28 mouse cellular contexts compared by ENCODE assay signal in genomic region chr2:10126122-10126521, GRCm38 (mm10). TPM values are rescaled to one million over a fixed set of nuclear protein-coding genes. Genes with fewer than 3 reads are reported as not detected.
A peak's percentile ranks its signal among the peaks of the same experiment; 100 is the strongest.
DNase-seq lines count a peak whose midpoint lies in the region; ATAC-seq and TF ChIP-seq lines count a peak whose summit lies in the region.
"Had no signal": no experiment of that assay in that cellular context is flagged by ENCODE, and none has a peak within 500 bp of the region (broad histone marks: within the 10 kb centered on the region; RNA-seq: fewer than 3 reads in every experiment).

No protein-coding gene starts in this region.

- H3K27ac ChIP-seq in liver, embryonic 11.5 days (ENCODE audit: low read depth, low read length) = no peak overlapping the region
- no peak overlapping the region for H3K27ac ChIP-seq in liver, embryonic 12.5 days
- peak overlapping the region; percentile 41; the same call in 1 of the 2 replicates for H3K27ac ChIP-seq in liver, embryonic 15.5 days (replicated peaks)
- H3K27ac ChIP-seq in layer of hippocampus, adult 2 months = no peak overlapping the region
- H3K27ac ChIP-seq in forebrain, embryonic 14.5 days (ENCODE audit: low read depth, low read length) = no peak overlapping the region
- H3K27ac ChIP-seq: embryonic facial prominence, embryonic 10.5 days; embryonic facial prominence, embryonic 13.5 days; forebrain, embryonic 12.5 days; hindbrain, embryonic 12.5 days; hindbrain, embryonic 15.5 days had no signal

- no peaks in the 10 kb centered on the region for H3K9me3 ChIP-seq in liver, embryonic 11.5 days (ENCODE audit: control insufficient read depth, low read length)
- H3K9me3 ChIP-seq in liver, embryonic 12.5 days (replicated peaks) = no peaks in the 10 kb centered on the region
- no peaks in the 10 kb centered on the region for H3K9me3 ChIP-seq in liver, embryonic 15.5 days (replicated peaks)
- H3K9me3 ChIP-seq in forebrain, embryonic 14.5 days (replicated peaks; ENCODE audit: control insufficient read depth, low read length) = no peaks in the 10 kb centered on the region
- H3K9me3 ChIP-seq: embryonic facial prominence, embryonic 10.5 days; embryonic facial prominence, embryonic 13.5 days; forebrain, embryonic 12.5 days; hindbrain, embryonic 12.5 days; hindbrain, embryonic 15.5 days had no signal

- no peak overlapping the region for H3K9ac ChIP-seq in liver, embryonic 11.5 days (ENCODE audit: low read depth, low read length)
- H3K9ac ChIP-seq in liver, embryonic 12.5 days = no peak overlapping the region
- H3K9ac ChIP-seq in liver, embryonic 15.5 days = no peak overlapping the region
- no peak overlapping the region for H3K9ac ChIP-seq in forebrain, embryonic 14.5 days (ENCODE audit: low read length)
- H3K9ac ChIP-seq: embryonic facial prominence, embryonic 13.5 days; forebrain, embryonic 12.5 days; hindbrain, embryonic 12.5 days; hindbrain, embryonic 15.5 days had no signal

- H3K4me1 ChIP-seq in liver, embryonic 11.5 days (replicated peaks; ENCODE audit: control insufficient read depth, insufficient read depth, low read length) = no peaks in the 10 kb centered on the region
- H3K4me1 ChIP-seq in liver, embryonic 12.5 days = no peaks in the 10 kb centered on the region
- peaks cover 4% of the 10 kb centered on the region; the same call in 1 of the 2 replicates for H3K4me1 ChIP-seq in liver, embryonic 15.5 days (replicated peaks)
- no peaks in the 10 kb centered on the region for H3K4me1 ChIP-seq in forebrain, embryonic 14.5 days (ENCODE audit: control insufficient read depth, insufficient read depth, low read length)
- H3K4me1 ChIP-seq: embryonic facial prominence, embryonic 10.5 days; embryonic facial prominence, embryonic 13.5 days; forebrain, embryonic 12.5 days; hindbrain, embryonic 12.5 days; hindbrain, embryonic 15.5 days had no signal

- 85% methylated on average over 4 of the region's 4 CpGs for WGBS in liver, embryonic 11.5 days
- 64% methylated on average over 4 of the region's 4 CpGs for WGBS in liver, embryonic 12.5 days (ENCODE audit: insufficient replicate concordance)
- 51% methylated on average over 4 of the region's 4 CpGs for WGBS in liver, embryonic 15.5 days (ENCODE audit: insufficient replicate concordance)
- 90% methylated on average over 4 of the region's 4 CpGs for WGBS in forebrain, embryonic 14.5 days

- H3K36me3 ChIP-seq in liver, embryonic 11.5 days (ENCODE audit: control insufficient read depth, insufficient read depth, low read length) = no peaks in the 10 kb centered on the region
- H3K36me3 ChIP-seq in liver, embryonic 12.5 days = no peaks in the 10 kb centered on the region
- 0 out of 2 replicates have a peak, but pooled peaks cover 4% of the 10 kb centered on the region for H3K36me3 ChIP-seq in liver, embryonic 15.5 days (replicated peaks)
- H3K36me3 ChIP-seq in forebrain, embryonic 14.5 days (ENCODE audit: control insufficient read depth, insufficient read depth, low read length) = no peaks in the 10 kb centered on the region
- H3K36me3 ChIP-seq: embryonic facial prominence, embryonic 10.5 days; embryonic facial prominence, embryonic 13.5 days; forebrain, embryonic 12.5 days; hindbrain, embryonic 12.5 days; hindbrain, embryonic 15.5 days had no signal

- no peak overlapping the region for H3K4me3 ChIP-seq in liver, embryonic 11.5 days (ENCODE audit: low read depth, low read length)
- no peak overlapping the region for H3K4me3 ChIP-seq in liver, embryonic 12.5 days
- no peak overlapping the region for H3K4me3 ChIP-seq in liver, embryonic 15.5 days (replicated peaks)
- no peak overlapping the region for H3K4me3 ChIP-seq in layer of hippocampus, adult 2 months
- no peak overlapping the region for H3K4me3 ChIP-seq in forebrain, embryonic 14.5 days (ENCODE audit: low read depth, low read length)
- H3K4me3 ChIP-seq: embryonic facial prominence, embryonic 10.5 days; embryonic facial prominence, embryonic 13.5 days; erythroblast, embryonic 14.5 days; forebrain, embryonic 12.5 days; hindbrain, embryonic 12.5 days; hindbrain, embryonic 15.5 days had no signal

- no peaks in the 10 kb centered on the region for H3K27me3 ChIP-seq in liver, embryonic 11.5 days (replicated peaks; ENCODE audit: control insufficient read depth, insufficient read depth, low read length)
- no peaks in the 10 kb centered on the region for H3K27me3 ChIP-seq in liver, embryonic 12.5 days (replicated peaks)
- no peaks in the 10 kb centered on the region for H3K27me3 ChIP-seq in liver, embryonic 15.5 days
- no peaks in the 10 kb centered on the region for H3K27me3 ChIP-seq in forebrain, embryonic 14.5 days (replicated peaks; ENCODE audit: control insufficient read depth, insufficient read depth, low read length)
- H3K27me3 ChIP-seq: embryonic facial prominence, embryonic 13.5 days; forebrain, embryonic 12.5 days; hindbrain, embryonic 12.5 days; hindbrain, embryonic 15.5 days had no signal

- no peak for DNase-seq in liver, embryonic 11.5 days (ENCODE audit: low spot score)
- no peak for DNase-seq in layer of hippocampus, adult 2 months (ENCODE audit: low spot score in 2 of 2)
- no peak for DNase-seq in forebrain, embryonic 14.5 days (ENCODE audit: low spot score)
- no peak for DNase-seq in testis, postnatal 14 days (ENCODE audit: low spot score)
- DNase-seq: adrenal gland, adult 2 months; adrenal gland, postnatal 14 days; cerebellum, adult 11 months; cerebellum, adult 2 months; cerebellum, adult 9-11 months; cerebellum, postnatal 36 days; embryo, embryonic 11 days; gastrocnemius, postnatal 10 days; gastrocnemius, postnatal 36 days; heart, adult 11 months had no signal

- peak overlapping the region; percentile 44 for H3K4me2 ChIP-seq in liver, embryonic 11.5 days
- H3K4me2 ChIP-seq in liver, embryonic 12.5 days = peak overlapping the region; percentile 39
- peak overlapping the region; percentile 31 for H3K4me2 ChIP-seq in liver, embryonic 15.5 days
- no peak overlapping the region for H3K4me2 ChIP-seq in forebrain, embryonic 14.5 days (ENCODE audit: low read length)
- H3K4me2 ChIP-seq: embryonic facial prominence, embryonic 13.5 days; forebrain, embryonic 12.5 days; heart, embryonic 11.5 days; hindbrain, embryonic 12.5 days; hindbrain, embryonic 15.5 days had no signal

- ATAC-seq in liver, embryonic 11.5 days (replicated peaks; ENCODE audit: low FRiP score) = no peak
- no peak for ATAC-seq in liver, embryonic 12.5 days
- ATAC-seq in liver, embryonic 15.5 days (ENCODE audit: insufficient read depth) = peak; percentile 55
- ATAC-seq in forebrain, embryonic 14.5 days = no peak
- ATAC-seq: CD4-positive, CD25-positive, alpha-beta regulatory T cell, adult 4 months; forebrain, embryonic 16.5 days had no signal

- TF ChIP-seq CTCF in layer of hippocampus, adult 2 months (conservative IDR thresholded peaks at IDR 0.05) = no peak

RNA-seq across cellular contexts. Expression of gene Itih2, which starts 5.1 kb away (rescaled TPM):
- 259 and 294 TPM in 2 replicates for polyA plus RNA-seq in liver, embryonic 11.5 days (2014; fragmentation: Nextera tagmentation; extraction: Ambion mirVana)
- polyA plus RNA-seq in liver, embryonic 12.5 days (2016; fragmentation: Nextera tagmentation; extraction: Ambion mirVana) = 230 and 235 TPM in 2 replicates
- polyA plus RNA-seq in liver, embryonic 15.5 days (2015; fragmentation: Nextera tagmentation; extraction: Ambion mirVana) = 310 and 334 TPM in 2 replicates
- total RNA-seq in layer of hippocampus, adult 2 months (2021) = 1 to 10 TPM; 1.7 to 2.1 TPM
- 1.4 and 3.0 TPM in 2 replicates for polyA plus RNA-seq in forebrain, embryonic 14.5 days (2014; fragmentation: Nextera tagmentation; extraction: Ambion mirVana)
- total RNA-seq: hematopoietic stem cell, adult 5-6 weeks; MEL had no signal
- polyA plus RNA-seq: C2C12; CD4-positive, CD25-positive, alpha-beta regulatory T cell, adult 4 months had no signal

RNA-seq across cellular contexts. Expression of gene Itih5, which starts 27.2 kb away (rescaled TPM):
- 7.7 and 7.8 TPM in 2 replicates for polyA plus RNA-seq in liver, embryonic 11.5 days (2014; fragmentation: Nextera tagmentation; extraction: Ambion mirVana)
- 4.6 and 5.1 TPM in 2 replicates for polyA plus RNA-seq in liver, embryonic 12.5 days (2016; fragmentation: Nextera tagmentation; extraction: Ambion mirVana)
- 3.8 and 3.9 TPM in 2 replicates for polyA plus RNA-seq in liver, embryonic 15.5 days (2015; fragmentation: Nextera tagmentation; extraction: Ambion mirVana)
- 10 to 100 TPM; 13.8 to 14.8 TPM for total RNA-seq in layer of hippocampus, adult 2 months (2021)
- 3.4 and 5.8 TPM in 2 replicates for polyA plus RNA-seq in forebrain, embryonic 14.5 days (2014; fragmentation: Nextera tagmentation; extraction: Ambion mirVana)
- total RNA-seq: MEL had no signal
- polyA plus RNA-seq: C2C12; erythroblast, embryonic 14.5 days had no signal

RNA-seq across cellular contexts. Expression of gene Kin, which starts 45.7 kb away (rescaled TPM):
- polyA plus RNA-seq in liver, embryonic 11.5 days (2014; fragmentation: Nextera tagmentation; extraction: Ambion mirVana) = 35.3 and 37.9 TPM in 2 replicates
- polyA plus RNA-seq in liver, embryonic 12.5 days (2016; fragmentation: Nextera tagmentation; extraction: Ambion mirVana) = 23.5 and 24.2 TPM in 2 replicates
- 12.1 and 12.7 TPM in 2 replicates for polyA plus RNA-seq in liver, embryonic 15.5 days (2015; fragmentation: Nextera tagmentation; extraction: Ambion mirVana)
- total RNA-seq in layer of hippocampus, adult 2 months (2021) = 10 to 100 TPM; 11.2 to 12.1 TPM
- 36.7 and 39.5 TPM in 2 replicates for polyA plus RNA-seq in forebrain, embryonic 14.5 days (2014; fragmentation: Nextera tagmentation; extraction: Ambion mirVana)

RNA-seq across cellular contexts. Expression of gene Atp5c1, which starts 45.8 kb away (rescaled TPM):
- polyA plus RNA-seq in liver, embryonic 11.5 days (2014; fragmentation: Nextera tagmentation; extraction: Ambion mirVana) = 585 and 612 TPM in 2 replicates
- polyA plus RNA-seq in liver, embryonic 12.5 days (2016; fragmentation: Nextera tagmentation; extraction: Ambion mirVana) = 409 and 425 TPM in 2 replicates
- polyA plus RNA-seq in liver, embryonic 15.5 days (2015; fragmentation: Nextera tagmentation; extraction: Ambion mirVana) = 293 and 314 TPM in 2 replicates
- total RNA-seq in layer of hippocampus, adult 2 months (2021) = 100 to 1,000 TPM; 246 to 250 TPM
- 639 and 699 TPM in 2 replicates for polyA plus RNA-seq in forebrain, embryonic 14.5 days (2014; fragmentation: Nextera tagmentation; extraction: Ambion mirVana)

Comparison
In these comparisons a context has a peak if more than half of its experiments do, and no peak if none do; other contexts are left out.
1. RNA of gene Itih2, which starts 5.1 kb away (polyA plus RNA-seq): 310 to 334 TPM in liver, embryonic 15.5 days, 259 to 294 TPM in liver, embryonic 11.5 days and 230 to 235 TPM in liver, embryonic 12.5 days; 1.4 to 3.0 TPM in forebrain, embryonic 14.5 days; every median in the first group is over 10 times any median in the second.